Mouse (Mus musculus) ovary, postnatal 10 days (tissue): ENCODE results near the gene 1700029P11Rik.

Source experiments
- DNase-seq: peaks from one replicate; pipeline ENCODE4 v3.0.0; 2022; ENCODE audit warnings: low spot score

Gene 1700029P11Rik

DNA sequence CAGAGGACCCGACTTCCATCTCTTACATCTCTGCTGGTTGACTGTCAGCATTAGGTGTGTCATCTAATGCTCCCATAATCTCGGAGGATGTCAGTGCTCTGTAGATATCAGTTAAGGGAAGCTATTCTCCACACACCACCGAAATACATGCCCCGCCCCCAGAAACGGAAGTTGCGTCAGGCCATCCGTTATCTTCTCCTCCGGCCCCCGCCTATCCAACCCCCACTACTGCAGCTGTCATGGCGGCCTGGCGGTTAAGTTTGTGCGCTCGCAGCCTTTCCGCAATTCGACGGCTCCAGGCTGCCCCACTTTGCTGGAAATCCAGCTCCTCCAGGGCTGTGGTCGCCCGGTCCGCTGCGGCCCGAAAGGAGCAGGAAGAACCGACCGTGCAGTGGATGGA is at the start of gene 1700029P11Rik:
1700029P11Rik (plus strand) TSS at position 220 of the 400 bp plus-strand sequence.
- DNase-seq = no peak

- DNase-seq = no peak
Observed at GRCm38 (mm10) chr15:81932951-81933470, 47.3 kb upstream of the 1700029P11Rik start.

DNA sequence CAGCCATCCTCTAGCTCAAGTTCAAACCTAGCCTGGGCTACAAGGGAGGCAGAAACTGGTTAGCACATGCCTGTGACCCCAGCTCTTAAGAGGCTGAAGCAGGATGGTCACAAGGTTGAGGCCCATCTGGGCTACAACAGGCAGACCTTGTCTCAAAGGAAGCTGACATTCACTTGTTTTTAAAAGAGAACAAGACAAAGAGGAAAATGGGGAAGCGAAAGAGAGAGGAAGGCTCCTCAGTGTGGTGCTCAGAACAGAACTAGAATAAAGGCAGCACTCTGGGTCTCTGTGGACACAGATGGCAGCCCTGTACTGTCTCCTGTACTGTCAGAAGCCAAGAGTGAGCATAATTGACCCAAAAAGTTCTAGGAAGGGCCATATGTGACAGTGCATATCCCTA is 46.4 kb upstream of the 1700029P11Rik start:
- no peak for DNase-seq

GRCm38 (mm10) chr15:81935869-81936637 is 44.3 kb upstream of the 1700029P11Rik start:
- DNase-seq = no peak

GRCm38 (mm10) chr15:81936679-81937078 is 43.7 kb upstream of the 1700029P11Rik start, which contains the start of gene Csdc2:
TSS of gene Csdc2 (plus strand) at chr15:81936759.
- DNase-seq = no peak

- DNase-seq = no peak
Observed at GRCm38 (mm10) chr15:81937098-81937972, 43.0 kb upstream of the 1700029P11Rik start.

DNA sequence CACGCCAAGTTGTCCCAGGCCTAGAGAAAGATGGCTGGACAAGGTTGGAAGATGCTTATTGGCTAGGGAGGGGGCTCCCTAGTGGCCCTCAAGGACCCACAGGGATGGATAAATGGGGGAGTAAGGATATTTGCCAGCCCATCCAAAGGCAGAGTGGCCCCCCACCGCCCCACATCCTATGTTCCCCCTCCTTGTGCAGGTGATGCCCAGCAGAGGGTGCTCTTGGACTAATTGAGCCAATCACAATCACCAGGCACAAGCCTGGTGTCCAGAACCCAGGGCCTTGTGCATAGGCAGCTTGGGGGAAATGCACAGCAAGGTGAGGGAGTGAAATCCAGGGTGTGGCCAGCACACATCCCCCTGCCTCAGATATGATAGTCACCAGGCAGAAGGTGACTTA is 42.1 kb upstream of the 1700029P11Rik start:
- no peak for DNase-seq

- no peak for DNase-seq
Observed at GRCm38 (mm10) chr15:81939157-81939715, 41.1 kb upstream of the 1700029P11Rik start.

DNA sequence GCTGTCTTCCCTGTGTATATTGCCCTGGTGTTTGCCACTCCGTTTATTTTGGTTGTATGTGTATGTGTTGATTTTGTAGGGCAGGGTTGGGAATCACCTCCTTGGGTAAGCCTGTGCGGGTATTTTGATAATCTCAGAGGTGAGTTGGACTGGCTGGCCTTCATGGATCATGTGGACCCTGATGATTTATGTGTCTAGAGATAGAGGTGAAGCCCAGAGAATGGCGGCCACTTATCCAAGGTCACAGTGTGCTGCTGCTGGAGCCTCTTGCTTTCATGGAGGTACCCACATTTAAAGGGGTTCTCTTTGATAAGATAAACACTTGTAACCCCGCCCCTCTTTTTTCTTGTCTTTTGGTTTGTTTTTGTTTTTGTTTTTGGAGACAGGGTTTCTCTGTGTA is 40.6 kb upstream of the 1700029P11Rik start:
- no peak for DNase-seq

DNA sequence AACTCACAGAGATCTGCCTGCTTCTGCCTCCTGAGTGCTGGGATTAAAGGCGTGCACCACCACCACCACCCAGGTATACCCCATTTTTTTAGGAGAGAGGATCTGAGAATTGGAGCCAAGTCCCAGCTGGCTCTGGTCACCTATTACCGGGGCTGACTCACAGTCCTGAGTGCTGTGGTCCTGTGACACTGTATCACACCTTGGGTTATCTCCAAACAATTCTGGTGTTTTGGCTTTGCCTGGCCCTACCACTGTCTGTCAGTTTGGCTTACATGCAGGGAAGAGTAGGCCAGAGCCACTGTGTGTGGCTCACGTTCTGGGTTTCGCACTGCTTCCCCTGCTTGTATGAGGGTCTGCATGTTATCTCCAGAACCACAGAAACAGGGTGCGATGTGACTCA is 40.1 kb upstream of the 1700029P11Rik start:
- DNase-seq = no peak

DNA sequence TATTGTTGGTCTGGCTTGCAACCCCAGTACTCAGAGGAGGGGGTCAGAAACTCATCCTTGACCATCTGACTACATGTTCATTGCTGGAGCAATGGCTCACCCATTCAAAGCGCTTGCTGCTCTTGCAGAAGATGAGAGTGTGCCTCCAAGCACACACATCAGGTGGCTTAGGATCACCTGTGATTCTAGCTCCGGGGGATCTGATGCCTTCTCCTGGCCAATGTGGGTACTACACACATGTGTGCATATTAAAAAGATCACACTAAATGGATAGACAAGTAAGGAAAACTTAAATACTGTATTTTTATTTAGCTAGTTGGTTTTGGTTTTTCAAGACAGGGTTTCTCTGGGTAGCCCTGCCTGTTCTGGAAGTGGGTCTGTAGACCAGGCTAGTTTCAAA is 39.3 kb upstream of the 1700029P11Rik start:
- DNase-seq = no peak

DNA sequence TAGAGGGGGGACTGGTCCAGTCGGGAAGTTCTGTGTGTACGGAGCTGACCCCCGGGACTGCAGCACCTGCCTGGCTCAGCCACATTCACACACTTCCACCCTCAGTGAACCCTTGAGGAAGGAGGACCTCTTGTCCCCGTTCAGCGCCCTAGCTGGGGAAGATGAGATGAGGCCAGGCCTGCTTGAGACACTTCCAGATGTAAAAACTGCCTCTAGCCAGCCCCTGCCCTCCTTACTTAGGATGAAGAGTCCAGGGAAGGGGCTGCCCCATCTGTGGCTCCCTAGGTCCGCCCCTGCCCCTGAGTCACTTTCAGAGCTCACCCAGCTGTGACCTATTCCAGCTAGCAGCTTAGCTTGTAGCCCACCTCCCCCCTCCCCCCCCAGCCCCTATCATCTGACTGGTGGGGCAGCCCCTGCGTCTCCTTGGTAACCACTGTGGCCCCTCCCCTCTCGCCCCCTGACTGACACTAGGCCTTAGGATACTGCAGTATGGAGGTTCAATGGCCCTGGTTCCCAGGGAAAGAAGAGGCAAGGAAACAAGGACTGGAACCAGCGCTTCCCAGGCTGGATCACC is 37.1 kb upstream of the 1700029P11Rik start:
- no peak for DNase-seq

GRCm38 (mm10) chr15:81949076-81949475 is 31.3 kb upstream of the 1700029P11Rik start:
- DNase-seq = no peak

DNA sequence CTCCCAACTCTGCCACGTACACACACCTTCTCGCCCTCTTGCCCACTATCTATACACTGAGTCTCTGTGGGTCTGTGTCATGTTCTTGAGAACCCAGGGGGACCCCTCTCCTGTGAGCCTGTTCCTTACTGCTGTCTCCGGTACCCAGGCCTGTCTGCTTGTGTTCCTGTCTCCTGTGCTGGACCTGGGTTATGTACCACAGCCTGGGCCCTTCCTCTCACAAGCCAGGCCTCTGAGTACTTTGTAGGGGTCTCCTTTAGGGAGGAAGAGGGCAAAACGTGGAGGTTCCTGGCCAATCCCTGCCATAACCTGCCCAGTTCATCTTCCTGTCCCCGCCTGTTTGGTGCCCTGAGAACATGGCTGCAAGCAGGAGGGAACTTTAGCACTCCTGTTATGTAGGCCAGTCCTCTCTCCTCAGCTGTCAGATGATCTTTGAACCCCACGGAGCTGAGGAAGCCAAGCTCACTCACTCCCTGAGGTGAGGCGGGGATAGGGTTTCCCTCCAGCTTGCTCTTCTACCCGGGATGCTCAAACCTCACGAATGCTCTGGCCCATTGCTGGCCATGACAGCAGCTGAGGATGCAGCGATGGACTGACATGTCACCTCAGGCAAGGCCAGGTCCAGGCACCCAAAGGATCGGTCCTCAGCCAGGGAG is 30.7 kb upstream of the 1700029P11Rik start:
- DNase-seq = no peak

- no peak for DNase-seq
Observed at GRCm38 (mm10) chr15:81950716-81951115, 29.6 kb upstream of the 1700029P11Rik start.

- no peak for DNase-seq
Observed at GRCm38 (mm10) chr15:81951159-81951558, 29.2 kb upstream of the 1700029P11Rik start.

DNA sequence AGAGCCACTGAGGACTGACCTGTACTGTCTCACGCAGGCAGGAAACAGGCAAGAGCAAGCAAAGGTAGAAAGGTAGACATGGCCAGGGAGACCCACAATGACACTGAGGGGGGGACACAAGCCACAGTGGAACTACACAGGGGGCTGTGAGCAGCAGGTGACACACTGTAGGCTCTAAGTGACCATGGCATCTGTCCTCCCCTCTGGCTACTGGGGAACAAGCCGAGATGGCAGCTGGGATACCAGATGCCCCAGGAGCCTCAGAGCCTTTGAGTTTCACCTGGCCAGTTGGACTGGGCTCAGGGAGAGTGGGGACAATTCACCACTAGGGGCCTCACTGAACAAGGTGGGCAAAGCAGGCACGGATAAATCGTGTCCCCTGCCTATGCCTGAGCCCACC is 28.0 kb upstream of the 1700029P11Rik start:
- DNase-seq = no peak

DNA sequence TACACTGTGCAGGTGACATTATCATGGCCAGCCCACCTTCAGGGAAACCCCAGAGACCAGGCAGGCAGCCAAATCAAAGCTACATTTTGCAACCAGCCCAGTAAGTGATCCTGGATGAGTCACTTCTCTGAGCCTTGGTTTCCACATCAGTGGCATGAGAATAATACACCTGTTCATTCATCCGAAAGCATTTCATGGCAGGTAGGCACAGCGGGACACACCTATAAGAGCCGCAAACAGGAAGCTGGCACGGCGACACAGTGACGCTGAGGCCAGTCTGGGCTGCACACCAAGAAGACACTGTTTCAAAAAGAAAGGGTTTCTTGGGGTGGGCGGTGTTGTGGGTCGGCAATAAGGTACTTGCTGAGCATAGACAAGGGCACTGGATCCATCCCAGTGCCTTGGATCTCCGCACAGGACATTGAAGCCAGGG is 26.2 kb upstream of the 1700029P11Rik start:
- DNase-seq = no peak

DNA sequence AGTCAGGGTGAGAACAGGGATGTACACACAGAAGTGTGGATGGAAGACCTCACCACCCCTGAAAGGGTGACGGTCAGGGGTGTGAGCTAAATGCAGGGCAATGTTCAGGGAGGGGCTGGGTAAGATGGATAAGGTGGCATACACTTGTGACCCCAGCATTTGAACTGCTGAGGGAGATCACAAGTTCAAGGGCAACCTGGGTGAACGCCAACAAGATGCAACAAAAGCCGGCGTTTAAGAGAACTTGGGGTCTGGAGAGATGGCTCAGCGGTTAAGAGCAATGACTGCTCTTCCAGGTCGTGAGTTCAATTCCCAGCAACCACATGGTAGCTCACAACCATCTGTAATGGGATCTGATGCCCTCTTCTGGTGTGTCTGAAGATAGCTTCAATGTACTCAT is 25.6 kb upstream of the 1700029P11Rik start:
- DNase-seq = no peak

DNA sequence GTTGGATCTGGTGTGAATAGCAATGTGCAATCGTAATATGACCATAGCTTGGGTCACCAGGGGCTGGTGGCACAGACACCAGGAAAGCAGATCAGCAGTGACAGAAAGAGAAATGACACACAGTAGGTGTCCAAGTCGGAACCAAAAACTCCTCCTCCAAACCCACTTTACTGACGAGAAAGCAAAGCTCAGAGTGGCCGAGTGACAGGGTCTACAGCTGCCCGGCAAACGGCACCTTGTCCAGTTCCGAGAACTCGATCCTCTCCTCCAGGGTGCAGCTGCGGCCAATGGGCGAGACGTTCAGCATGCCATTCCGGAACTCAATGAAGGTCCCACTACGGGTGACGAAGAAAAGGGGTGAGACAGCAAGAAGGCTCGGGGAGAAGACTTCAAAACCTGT is 24.9 kb upstream of the 1700029P11Rik start:
- DNase-seq = no peak

DNA sequence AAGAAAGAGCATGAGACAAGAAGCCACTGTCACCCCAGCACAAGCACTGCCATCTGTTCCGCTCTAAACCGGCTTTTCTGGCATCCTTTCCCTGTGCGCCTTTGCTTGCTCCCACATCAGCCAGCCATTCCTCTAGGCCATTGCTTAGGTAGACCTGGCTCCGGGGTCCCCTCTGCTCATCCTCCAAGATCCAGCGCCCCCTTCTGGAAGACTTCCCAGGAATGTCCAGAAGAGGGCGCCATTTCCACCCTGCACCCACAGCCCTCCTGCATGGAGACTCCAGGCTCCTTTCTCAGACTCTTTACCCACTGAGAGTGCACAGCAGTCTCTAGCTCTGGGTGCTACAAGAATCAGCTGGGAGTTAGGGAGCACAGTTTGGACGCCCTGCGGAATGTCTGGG is 23.9 kb upstream of the 1700029P11Rik start:
- no peak for DNase-seq

GRCm38 (mm10) chr15:81957598-81957997 is 22.7 kb upstream of the 1700029P11Rik start:
- no peak for DNase-seq
